Mouse (Mus musculus) heart, postnatal 36 days (tissue): ENCODE measurements around the gene Gcm1. TPM values are rescaled to one million over a fixed set of nuclear protein-coding genes. Genes with fewer than 3 reads are reported as not detected.
A peak's percentile ranks its signal among the peaks of the same experiment; 100 is the strongest.
"Not testable (repeated sequence)": the region's sequence is repeated elsewhere in the genome, so short reads cannot be mapped to it uniquely, and the experiment has no call there.

ENCODE experiments used
- DNase-seq, 2 experiments: peaks; one replicate each; pipeline ENCODE4 v3.0.0; 2021 to 2022
- intact Hi-C: fragments of 180-260 bp; cut with DNase I; formaldehyde crosslinking; loops from one replicate; pipeline ENCODE4 v1.15.1; 2025
- total RNA-seq, 2 experiments: library from RNA; stranded (reverse); gene quantifications; 2 replicates each; pipeline ENCODE4 v1.2.3; 2021

The Gcm1 gene
- total RNA-seq, 2 experiments from 2014 or later: not detected

DNA sequence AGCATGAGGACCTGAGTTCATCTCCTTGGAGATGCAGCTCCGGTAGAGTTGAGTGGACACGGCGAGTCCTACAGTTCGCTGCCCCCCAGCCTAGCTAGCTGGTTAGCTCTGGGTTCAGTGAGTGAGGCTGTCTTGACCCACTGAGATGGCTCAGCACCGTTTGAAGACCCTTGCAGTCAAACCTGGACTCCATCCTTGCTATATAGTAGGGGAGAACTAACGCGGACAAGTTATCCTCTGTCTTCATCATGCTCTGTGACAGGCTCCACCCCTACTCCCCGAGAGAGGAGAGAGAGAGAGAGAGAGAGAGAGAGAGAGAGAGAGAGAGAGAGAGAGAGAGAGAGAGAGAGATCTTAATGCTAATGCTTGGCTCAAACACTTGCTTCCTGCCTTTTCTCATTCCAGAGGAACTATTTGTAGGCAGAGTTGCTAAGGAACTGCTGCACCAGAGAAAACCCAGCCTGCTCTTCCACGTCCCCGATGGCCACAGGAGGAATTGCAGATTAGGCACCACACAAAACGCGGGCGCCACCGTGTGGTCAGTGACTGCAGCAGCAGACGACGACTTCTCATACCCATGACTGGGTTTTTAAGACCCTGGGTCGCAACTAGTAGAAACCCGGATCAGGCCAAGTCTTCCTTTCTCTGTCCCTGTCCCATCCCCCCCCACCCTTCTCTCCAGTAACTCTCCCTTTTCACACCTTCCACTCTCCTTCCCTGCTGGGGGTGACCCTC, 12.8 kb upstream of the Gcm1 start:
- intact Hi-C loops: loop anchor here (1.0 to 5.0 kb wide), 3 partner anchors 233 to 442 kb away; no protein-coding TSS in a partner anchor
- DNase-seq: peak; percentile 81 to 82

- intact Hi-C loops: no loop called here
- no peak for DNase-seq
Observed at GRCm38 (mm10) chr9:78045171-78045570, 6.6 kb upstream of the Gcm1 start.

- DNase-seq: peak; percentile 10
- intact Hi-C loops: no loop called here
Observed at GRCm38 (mm10) chr9:78046755-78047154, 5.0 kb upstream of the Gcm1 start.

DNA sequence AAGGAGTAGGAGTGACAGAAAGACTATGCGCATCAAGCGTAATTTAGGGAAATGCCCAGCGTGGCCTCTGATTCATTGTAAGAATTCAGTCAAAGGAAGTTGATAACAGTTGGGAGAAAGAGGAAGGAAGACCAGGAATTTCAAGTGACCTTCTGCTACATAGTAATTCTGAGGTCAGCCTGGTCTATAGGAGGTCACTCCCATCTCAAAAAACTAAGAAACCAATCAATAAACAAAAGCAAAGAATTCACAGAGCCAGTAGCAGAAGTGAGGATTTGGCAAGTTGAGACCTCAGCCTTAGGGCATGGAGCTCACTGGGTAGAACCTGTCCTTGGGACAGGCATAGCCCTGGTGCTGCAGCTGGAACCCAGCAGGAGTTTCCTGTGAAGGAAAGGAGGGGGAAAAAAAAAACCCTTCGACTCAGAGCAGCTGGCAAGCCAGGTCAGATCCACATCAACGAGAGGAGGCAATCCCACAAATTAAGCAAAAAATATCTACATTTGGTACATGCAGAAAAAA, 1.2 kb upstream of the Gcm1 start:
- intact Hi-C loops: no loop called here
- no peak for DNase-seq

GRCm38 (mm10) chr9:78053821-78054220, 2.1 kb downstream of the Gcm1 start:
- DNase-seq: no peak
- intact Hi-C loops: no loop called here

- intact Hi-C loops: no loop called here
- DNase-seq: no peak
Observed at GRCm38 (mm10) chr9:78054298-78054697, 2.6 kb downstream of the Gcm1 start.

DNA sequence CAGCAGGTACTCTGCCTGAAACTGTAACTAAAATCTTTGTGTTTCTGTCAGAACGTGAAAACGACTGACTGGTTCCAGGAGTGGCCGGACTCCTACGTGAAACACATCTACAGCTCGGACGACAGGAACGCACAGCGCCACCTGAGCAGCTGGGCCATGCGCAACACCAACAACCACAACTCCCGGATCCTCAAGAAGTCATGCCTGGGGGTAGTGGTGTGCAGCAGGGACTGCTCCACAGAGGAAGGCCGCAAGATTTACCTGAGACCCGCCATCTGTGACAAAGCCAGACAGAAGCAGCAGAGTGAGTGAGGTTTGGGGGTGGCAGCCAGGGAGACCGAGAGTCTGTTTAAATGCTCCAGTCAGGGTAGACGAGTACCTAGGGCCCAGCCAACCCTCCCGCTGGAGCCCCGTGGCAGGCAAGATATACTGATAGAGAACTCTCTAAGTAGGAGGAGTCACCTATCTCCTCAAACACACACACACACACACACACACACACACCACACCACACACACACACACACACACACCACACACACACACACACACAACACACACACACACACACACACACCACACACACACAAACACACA, 7.9 kb downstream of the Gcm1 start:
- DNase-seq: no peak
- intact Hi-C loops: no loop called here

DNA sequence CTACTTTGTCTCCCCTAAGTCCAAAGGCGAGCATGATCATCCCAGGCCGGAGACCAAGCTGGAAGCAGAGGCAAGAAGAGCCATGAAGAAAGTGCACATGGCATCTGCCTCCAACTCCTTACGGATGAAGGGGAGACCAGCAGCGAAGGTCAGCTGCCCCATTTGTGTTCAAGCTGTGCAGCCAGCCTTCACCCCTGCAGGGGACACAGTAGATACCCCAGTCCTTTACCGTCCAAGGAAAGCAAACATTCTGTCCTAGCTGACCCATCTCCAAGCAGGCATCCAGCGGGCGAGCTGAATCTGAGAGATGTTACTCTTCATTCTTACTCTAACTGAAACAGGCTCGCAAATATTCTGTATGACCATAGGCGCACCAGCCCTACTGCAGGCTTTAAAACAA, 10.7 kb downstream of the Gcm1 start:
- DNase-seq: no peak
- intact Hi-C loops: no loop called here

- intact Hi-C loops: no loop called here
- DNase-seq: no peak
Observed at GRCm38 (mm10) chr9:78064121-78064520, 12.4 kb downstream of the Gcm1 start.

GRCm38 (mm10) chr9:78070496-78070895, 18.8 kb downstream of the Gcm1 start:
- no peak for DNase-seq
- intact Hi-C loops: no loop called here

GRCm38 (mm10) chr9:78071626-78072025, 19.9 kb downstream of the Gcm1 start:
- intact Hi-C loops: no loop called here
- no peak for DNase-seq

GRCm38 (mm10) chr9:78073291-78073690, 21.6 kb downstream of the Gcm1 start:
- intact Hi-C loops, DNase-seq: not testable (repeated sequence)

- intact Hi-C loops: no loop called here
- DNase-seq: no peak
Observed at GRCm38 (mm10) chr9:78073713-78074340, 22.1 kb downstream of the Gcm1 start.

DNA sequence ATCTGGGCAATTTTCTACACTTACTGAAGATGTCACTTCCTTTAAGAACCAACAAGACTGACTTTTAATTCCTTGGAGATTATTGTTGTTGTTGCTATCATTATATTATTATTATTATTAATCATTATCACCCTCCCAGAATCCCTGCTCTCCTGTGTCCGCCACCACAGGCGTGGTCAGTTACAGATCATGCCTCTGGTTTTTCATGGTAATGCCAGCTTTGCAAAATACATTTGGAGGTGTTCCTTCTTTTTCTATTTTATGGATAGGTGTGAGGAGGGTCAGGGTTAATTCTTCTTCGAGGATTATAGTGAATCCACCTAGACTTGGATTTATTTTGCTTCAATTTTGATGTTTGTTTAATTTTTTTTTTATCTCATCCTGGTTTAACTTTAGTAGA, 23.5 kb downstream of the Gcm1 start:
- intact Hi-C loops: no loop called here
- no peak for DNase-seq

- DNase-seq: no peak
- intact Hi-C loops: no loop called here
Observed at GRCm38 (mm10) chr9:78078240-78078639, 26.5 kb downstream of the Gcm1 start.

DNA sequence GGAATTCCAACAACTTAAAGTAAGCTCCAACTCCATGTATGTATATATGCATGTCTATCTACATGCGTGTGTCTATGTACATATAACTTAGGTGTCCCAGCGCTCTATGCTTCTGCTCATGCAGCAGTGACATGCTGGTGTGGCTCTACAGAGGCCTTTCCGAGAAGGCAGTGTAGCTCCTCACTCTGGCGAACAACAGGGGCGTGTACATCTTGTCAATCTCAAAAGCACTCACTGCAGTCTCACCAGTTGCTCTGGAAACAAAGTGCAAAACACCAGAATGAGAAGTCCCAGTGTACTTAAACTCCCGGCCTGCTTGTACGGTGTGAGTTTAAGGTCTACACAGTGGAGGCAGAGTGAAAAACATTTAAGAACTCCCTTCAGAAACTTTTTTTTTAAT, 30.1 kb downstream of the Gcm1 start:
- DNase-seq: no peak
- intact Hi-C loops: no loop called here

DNA sequence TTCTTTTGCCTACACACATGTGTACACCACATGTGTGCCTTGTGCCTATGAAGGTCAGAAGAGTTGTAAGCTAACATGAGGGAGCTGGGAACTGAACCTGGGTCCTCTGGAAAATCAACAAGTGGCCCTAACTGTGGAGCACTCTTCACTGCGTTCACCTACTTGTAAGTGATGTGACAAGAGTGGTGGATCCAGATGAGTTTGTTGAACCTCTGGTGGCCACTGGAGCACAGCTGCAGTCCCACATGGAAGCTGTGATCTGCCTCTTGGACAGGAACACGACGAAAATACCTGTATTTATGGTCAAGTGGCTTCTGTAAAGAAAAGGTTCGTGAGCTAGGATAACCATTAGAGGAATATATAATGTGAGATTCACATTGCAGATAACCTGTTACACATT, 32.6 kb downstream of the Gcm1 start:
- intact Hi-C loops: no loop called here
- no peak for DNase-seq

DNA sequence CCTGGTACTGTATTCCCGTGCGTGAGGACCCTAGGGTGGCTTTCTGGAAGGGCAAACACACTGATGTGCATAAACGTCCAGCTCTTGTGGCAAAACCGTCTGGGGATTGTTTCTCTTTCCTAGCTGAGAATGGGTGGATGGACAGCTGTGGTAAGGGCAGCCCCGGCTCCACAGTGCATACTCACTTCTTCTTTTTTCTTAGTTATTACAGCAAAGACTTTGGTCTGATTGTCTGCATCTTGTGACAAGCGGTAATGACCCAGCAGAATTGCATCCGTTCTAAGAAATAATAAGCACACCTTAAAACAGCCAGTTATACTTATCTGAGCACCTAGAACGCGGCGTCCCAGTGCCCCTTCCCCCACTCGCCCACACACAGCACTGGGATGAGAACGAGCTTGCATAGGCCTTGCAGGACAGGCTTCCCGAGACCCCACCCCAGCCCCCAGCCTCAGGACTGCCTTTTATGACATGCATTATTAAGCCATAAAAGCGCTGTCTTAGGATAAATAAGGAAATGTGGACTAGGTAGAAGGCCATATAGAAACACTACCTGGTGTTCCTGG, 34.1 kb downstream of the Gcm1 start:
- intact Hi-C loops: no loop called here
- no peak for DNase-seq

- no peak for DNase-seq
- intact Hi-C loops: no loop called here
Observed at GRCm38 (mm10) chr9:78087751-78088150, 36.0 kb downstream of the Gcm1 start.

- peak in 1 of 2 experiments; percentile 22 for DNase-seq
- intact Hi-C loops: no loop called here
Observed at GRCm38 (mm10) chr9:78088521-78088920, 36.8 kb downstream of the Gcm1 start.

- no peak for DNase-seq
- intact Hi-C loops: no loop called here
Observed at GRCm38 (mm10) chr9:78088971-78089370, 37.2 kb downstream of the Gcm1 start.
